Mouse (Mus musculus) hindbrain, embryonic 11.5 days (tissue): ENCODE measurements around the gene Capns1. TPM values are rescaled to one million over a fixed set of nuclear protein-coding genes. Genes with fewer than 3 reads are reported as not detected.

ENCODE experiments used
- ATAC-seq: fragments of 200-750 bp; cut with Nextera tagmentation; 2 replicates; pipeline ENCODE4 v1.8.0; 2017; ENCODE audit warnings: mild to moderate bottlenecking, moderate TSS enrichment, moderate library complexity; ENCODE audit not compliant: low FRiP score
- DNase-seq: peaks from one replicate; pipeline ENCODE4 v3.0.0-alpha.2; 2015; ENCODE audit warnings: low spot score
- H3K27ac ChIP-seq: fragments of 300-500 bp; sonication (generic); 2 replicates; pipeline ENCODE4 v1.5.1; 2014; ENCODE audit warnings: mild to moderate bottlenecking, low read depth, low read length
- H3K27me3 ChIP-seq: fragments of 300-500 bp; sonication (generic); 2 replicates; pipeline ENCODE4 v1.6.1; 2014; ENCODE audit warnings: mild to moderate bottlenecking, low read length, moderate library complexity, mixed read lengths; ENCODE audit not compliant: control insufficient read depth, insufficient read depth
- H3K36me3 ChIP-seq: fragments of 300-500 bp; sonication (generic); 2 replicates; pipeline ENCODE4 v1.6.1; 2014; ENCODE audit warnings: mild to moderate bottlenecking, low read length, moderate library complexity, mixed read lengths; ENCODE audit not compliant: control insufficient read depth, insufficient read depth
- H3K4me1 ChIP-seq: fragments of 300-500 bp; sonication (generic); replicated peaks from 2 replicates; pipeline ENCODE4 v1.6.1; 2014; ENCODE audit warnings: low read length, mixed read lengths; ENCODE audit not compliant: control insufficient read depth, insufficient read depth
- H3K4me2 ChIP-seq: fragments of 300-500 bp; sonication (generic); replicated peaks from 2 replicates; pipeline ENCODE4 v1.6.1; 2014; ENCODE audit warnings: mild to moderate bottlenecking, low read depth, low read length
- H3K4me3 ChIP-seq: fragments of 300-500 bp; sonication (generic); 2 replicates; pipeline ENCODE4 v1.5.1; 2014; ENCODE audit warnings: low read depth, low read length
- H3K9ac ChIP-seq: fragments of 300-500 bp; sonication (generic); 2 replicates; pipeline ENCODE4 v1.6.1; 2014; ENCODE audit warnings: low read depth, low read length
- H3K9me3 ChIP-seq: fragments of 300-500 bp; sonication (generic); 2 replicates; pipeline ENCODE4 v1.6.1; 2016; ENCODE audit warnings: low read length; ENCODE audit not compliant: control insufficient read depth
- WGBS: fragments of 180-500 bp; shearing (Covaris S2); extraction: QIAGEN DNeasy Blood & Tissue Kit; methylation state at CpG from one replicate; pipeline ENCODE4 v1.1.7; 2014; 5-methylcytosine and 5-hydroxymethylcytosine counted together
- polyA plus RNA-seq: library from polyadenylated mRNA; unstranded; fragments of >200 nt; fragmentation: Nextera tagmentation; extraction: Ambion mirVana; gene quantifications from 2 replicates; pipeline ENCODE4 v1.2.1, GENCODE M21; 2014

The Capns1 gene
- polyA plus RNA-seq, 1 experiment from 2014 or later: 64.0 TPM

GRCm38 (mm10) chr7:30176474-30176873, 22.1 kb downstream of the Capns1 start:
- Histone ChIP-seq H3K4me1 (no peaks in the 10 kb centered on the region), H3K27me3 (no peaks in the 10 kb centered on the region)
- DNase-seq: no peak

GRCm38 (mm10) chr7:30170283-30170951, 28.2 kb downstream of the Capns1 start:
- Histone ChIP-seq H3K27ac (peak overlapping the region; percentile 85), H3K4me2 (peak overlapping the region; percentile 68), H3K9me3 (peaks cover 7% of the 10 kb centered on the region), H3K4me1 (no peaks in the 10 kb centered on the region), H3K9ac (peak overlapping the region; percentile 53), H3K36me3 (peaks cover 9% of the 10 kb centered on the region), H3K27me3 (no peaks in the 10 kb centered on the region), H3K4me3 (peak overlapping the region; percentile 62)
- DNase-seq (no peak), ATAC-seq (peak; percentile 50)
- WGBS: 33% methylated on average over 11 of the region's 11 CpGs

More at GRCm38 (mm10) chr7:30176474-30176873, 22.1 kb downstream of the Capns1 start:
- 84% methylated on average over 12 of the region's 12 CpGs for WGBS
- Histone ChIP-seq H3K27ac (no peak overlapping the region), H3K4me2 (no peak overlapping the region), H3K36me3 (0 out of 2 replicates have a peak, but pooled peaks cover 2% of the 10 kb centered on the region), H3K4me3 (no peak overlapping the region), H3K9ac (no peak overlapping the region), H3K9me3 (no peaks in the 10 kb centered on the region)
- ATAC-seq: no peak

- peak; percentile 93 for DNase-seq
- H3K9me3 ChIP-seq: peaks cover 11% of the 10 kb centered on the region
- no peaks in the 10 kb centered on the region for H3K27me3 ChIP-seq
- under 1% methylated on average over 36 of the region's 36 CpGs for WGBS
- peak within 1 kb of the TSS; percentile 85 for H3K27ac ChIP-seq
- H3K4me3 ChIP-seq: peak within 1 kb of the TSS; percentile 62
- ATAC-seq: peak; percentile 97
- peak within 1 kb of the TSS; percentile 91 for H3K9ac ChIP-seq
- peaks cover 12% of the 10 kb centered on the region for H3K36me3 ChIP-seq
- peak within 1 kb of the TSS; percentile 68 for H3K4me2 ChIP-seq
- H3K4me1 ChIP-seq: no peaks in the 10 kb centered on the region
Measured at GRCm38 (mm10) chr7:30169583-30170282, 28.9 kb downstream of the Capns1 start, which contains the start of gene Zfp146. Zfp146 (minus strand) TSS chr7:30169750.

- H3K4me1 ChIP-seq: no peaks in the 10 kb centered on the region
- DNase-seq: no peak
- 3% methylated on average over 21 of the region's 21 CpGs for WGBS
Measured at GRCm38 (mm10) chr7:30168914-30169582, 29.6 kb downstream of the Capns1 start.

GRCm38 (mm10) chr7:30164745-30165144, 33.9 kb downstream of the Capns1 start:
- no peak for ATAC-seq
- peaks cover 56% of the 10 kb centered on the region for H3K36me3 ChIP-seq
- no peak overlapping the region for H3K27ac ChIP-seq
- H3K9me3 ChIP-seq: peaks cover 52% of the 10 kb centered on the region
- H3K4me3 ChIP-seq: no peak overlapping the region
- no peak for DNase-seq
- H3K27me3 ChIP-seq: no peaks in the 10 kb centered on the region
- no peak overlapping the region for H3K4me2 ChIP-seq
- 98% methylated on average over 2 of the region's 2 CpGs for WGBS
- H3K4me1 ChIP-seq: no peaks in the 10 kb centered on the region
- H3K9ac ChIP-seq: no peak overlapping the region

More at GRCm38 (mm10) chr7:30168914-30169582, 29.6 kb downstream of the Capns1 start:
- H3K4me2 ChIP-seq: peak overlapping the region; percentile 23
- H3K9ac ChIP-seq: peak overlapping the region; percentile 91
- ATAC-seq: peak; percentile 53
- H3K9me3 ChIP-seq: peaks cover 14% of the 10 kb centered on the region
- no peaks in the 10 kb centered on the region for H3K27me3 ChIP-seq
- peaks cover 15% of the 10 kb centered on the region for H3K36me3 ChIP-seq
- peak overlapping the region; percentile 62 for H3K4me3 ChIP-seq
- H3K27ac ChIP-seq: peak overlapping the region; percentile 85

GRCm38 (mm10) chr7:30163113-30163512, 35.5 kb downstream of the Capns1 start:
- Histone ChIP-seq H3K4me1 (no peaks in the 10 kb centered on the region), H3K4me3 (no peak overlapping the region), H3K27ac (no peak overlapping the region), H3K9ac (no peak overlapping the region), H3K36me3 (peaks cover 71% of the 10 kb centered on the region), H3K4me2 (no peak overlapping the region), H3K9me3 (peaks cover 62% of the 10 kb centered on the region), H3K27me3 (no peaks in the 10 kb centered on the region)
- no peak for DNase-seq
- WGBS: 98% methylated on average over 5 of the region's 5 CpGs
- ATAC-seq: no peak

- ATAC-seq (no peak), DNase-seq (no peak)
- 98% methylated on average over 3 of the region's 3 CpGs for whole genome bisulfite sequencing
Measured at GRCm38 (mm10) chr7:30155507-30155906, 43.1 kb downstream of the Capns1 start.

GRCm38 (mm10) chr7:30154040-30154439, 44.6 kb downstream of the Capns1 start:
- Histone ChIP-seq H3K36me3 (peaks cover 16% of the 10 kb centered on the region), H3K4me2 (no peak overlapping the region), H3K4me3 (no peak overlapping the region), H3K9ac (no peak overlapping the region), H3K4me1 (no peaks in the 10 kb centered on the region), H3K27me3 (no peaks in the 10 kb centered on the region), H3K27ac (no peak overlapping the region), H3K9me3 (peaks cover 34% of the 10 kb centered on the region)
- DNase-seq (no peak), ATAC-seq (no peak)
- 92% methylated on average over 1 of the region's 1 CpGs for WGBS

More at GRCm38 (mm10) chr7:30155507-30155906, 43.1 kb downstream of the Capns1 start:
- Histone ChIP-seq H3K4me1 (no peaks in the 10 kb centered on the region), H3K36me3 (peaks cover 29% of the 10 kb centered on the region), H3K9me3 (peaks cover 37% of the 10 kb centered on the region), H3K4me3 (no peak overlapping the region), H3K27me3 (no peaks in the 10 kb centered on the region), H3K4me2 (no peak overlapping the region), H3K27ac (no peak overlapping the region), H3K9ac (no peak overlapping the region)
